Mouse (Mus musculus): ENCODE data around the gene Agtpbp1.
"Not testable (repeated sequence)": the region's sequence is repeated elsewhere in the genome, so short reads cannot be mapped to it uniquely, and the experiment has no call there.

Agtpbp1 gene

DNA sequence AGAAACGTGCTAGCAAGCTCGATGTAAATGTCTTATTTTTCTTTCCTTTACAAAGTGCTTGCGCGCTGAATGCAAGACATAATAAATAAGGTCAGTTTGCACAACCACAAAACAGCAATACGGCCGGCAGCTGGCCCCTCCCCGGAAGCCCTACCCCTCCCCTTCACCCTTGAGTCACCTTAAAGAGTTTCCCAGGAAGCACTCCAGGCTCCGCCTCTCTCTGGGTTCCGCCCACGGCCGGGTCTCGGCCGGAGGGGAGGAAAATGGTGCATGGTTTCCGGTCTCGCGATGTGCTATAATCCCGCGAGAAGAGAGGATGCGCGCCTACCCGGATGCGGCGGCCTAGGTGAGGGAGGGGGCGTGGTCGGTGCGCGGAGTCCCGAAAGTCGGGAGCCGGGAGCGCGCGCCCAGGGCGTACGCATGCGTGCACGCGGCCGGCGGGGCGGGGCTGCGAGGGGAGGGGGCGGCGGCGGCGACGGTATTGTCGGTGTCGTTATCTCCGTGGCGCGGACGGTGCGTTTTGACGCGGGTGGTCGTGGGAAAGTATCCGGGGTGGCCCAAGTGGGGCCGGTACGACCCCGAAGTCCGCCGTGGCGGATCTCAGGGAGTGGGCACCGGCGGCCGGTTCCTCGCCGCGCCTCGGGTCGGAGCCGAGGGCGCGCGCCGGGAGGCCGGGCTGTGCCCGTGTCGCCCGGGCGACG, at the start of gene Agtpbp1, which contains the start of gene Naa35:
TSS of gene Agtpbp1 (minus strand) at position 281 of the 701 bp plus-strand sequence.
TSS of gene Naa35 (plus strand) at position 313 of the 701 bp plus-strand sequence.
- DNase-seq: peak; percentile 100

- no peak for DNase-seq
Observed at GRCm38 (mm10) chr13:59634637-59635036, 49.6 kb upstream of the Agtpbp1 start.

DNA sequence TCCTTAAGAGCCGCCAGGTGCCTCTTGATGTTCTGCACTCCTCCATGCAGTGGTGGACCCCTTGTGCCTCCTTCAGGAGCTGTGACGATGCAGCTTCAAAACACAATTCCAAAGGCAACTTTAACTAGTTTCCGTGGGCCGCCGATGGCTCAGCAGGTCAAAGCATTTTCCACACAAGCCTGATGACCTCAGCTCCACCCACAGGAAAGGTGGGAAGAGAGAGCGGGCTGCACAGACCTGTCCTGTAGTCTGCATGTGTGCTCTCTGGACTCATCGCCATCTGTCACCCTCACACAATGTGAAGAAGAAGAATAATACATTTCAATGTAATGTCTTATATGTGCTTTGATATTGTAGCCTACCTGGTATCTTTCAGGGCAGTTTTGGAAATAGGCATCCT, 41.7 kb upstream of the Agtpbp1 start:
- peak; percentile 63 for DNase-seq

DNA sequence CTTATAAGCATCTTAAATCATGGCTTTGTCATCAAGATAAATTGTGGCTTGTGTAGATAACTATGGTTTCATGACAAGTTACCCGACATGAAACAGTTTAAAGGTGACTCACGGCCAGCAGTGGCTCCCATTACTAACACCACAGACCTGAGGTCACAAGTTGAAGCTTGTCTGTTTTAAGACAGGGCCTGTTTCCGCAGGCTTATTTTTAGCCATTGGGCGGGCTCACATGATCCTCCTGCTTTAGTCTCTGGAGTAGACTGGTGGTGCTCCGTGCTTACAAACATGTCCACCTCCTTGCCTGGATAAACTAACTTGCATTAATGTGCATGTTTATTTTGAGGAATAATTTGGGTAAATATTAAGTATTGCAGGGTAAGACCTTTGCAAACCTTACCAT, 39.9 kb upstream of the Agtpbp1 start:
- DNase-seq: no peak

GRCm38 (mm10) chr13:59624389-59624788, 39.4 kb upstream of the Agtpbp1 start:
- DNase-seq: no peak

GRCm38 (mm10) chr13:59621643-59622489, 36.8 kb upstream of the Agtpbp1 start:
- no peak for DNase-seq

DNA sequence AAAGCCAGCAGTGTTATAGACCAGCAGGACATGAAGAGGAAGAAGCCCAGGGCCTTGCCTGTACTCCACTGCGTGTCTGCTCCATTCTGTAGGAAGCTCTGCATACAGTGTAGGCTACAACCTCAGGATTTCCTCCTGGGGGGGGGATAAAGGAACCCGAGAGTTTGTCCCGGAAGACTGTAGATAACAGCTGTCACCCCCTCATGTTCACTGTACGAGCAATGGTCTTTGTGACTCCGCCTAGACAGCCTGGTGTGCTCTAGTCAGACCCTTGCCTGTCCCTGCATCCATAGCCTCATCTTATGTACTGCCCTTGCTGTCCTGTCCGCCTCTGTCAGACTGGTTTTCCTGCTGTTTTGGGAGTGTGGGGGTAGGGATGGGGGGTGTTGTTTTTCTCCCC, 33.4 kb upstream of the Agtpbp1 start:
- DNase-seq: no peak

GRCm38 (mm10) chr13:59615554-59615953, 30.5 kb upstream of the Agtpbp1 start:
- DNase-seq: no peak

DNA sequence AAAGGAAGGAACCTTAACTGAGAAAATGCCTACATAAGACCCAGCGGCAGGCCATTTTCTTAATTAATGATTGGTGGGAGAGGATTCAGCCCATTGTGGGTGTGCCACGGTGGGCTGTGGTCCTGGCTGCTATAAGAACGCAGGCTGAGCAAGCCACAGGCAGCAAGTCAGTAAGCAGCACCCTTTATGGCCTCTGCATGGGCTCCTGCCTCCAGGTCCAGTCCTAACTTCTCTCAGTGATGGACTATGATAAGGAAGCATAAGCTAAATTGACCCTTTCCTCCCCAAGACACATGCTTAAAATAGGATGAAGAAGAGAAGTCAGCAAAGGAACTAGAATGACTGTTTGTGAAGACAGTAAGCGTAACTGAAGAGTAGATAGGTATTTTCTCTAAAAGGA, 30.1 kb upstream of the Agtpbp1 start:
- no peak for DNase-seq

- no peak for DNase-seq
Observed at GRCm38 (mm10) chr13:59613868-59614267, 28.8 kb upstream of the Agtpbp1 start.

GRCm38 (mm10) chr13:59610437-59610836, 25.4 kb upstream of the Agtpbp1 start:
- no peak for DNase-seq

- DNase-seq: no peak
Observed at GRCm38 (mm10) chr13:59609885-59610284, 24.9 kb upstream of the Agtpbp1 start.

- no peak for DNase-seq
Observed at GRCm38 (mm10) chr13:59605221-59605922, 20.3 kb upstream of the Agtpbp1 start.

- DNase-seq: no peak
Observed at GRCm38 (mm10) chr13:59604511-59604910, 19.5 kb upstream of the Agtpbp1 start.

DNA sequence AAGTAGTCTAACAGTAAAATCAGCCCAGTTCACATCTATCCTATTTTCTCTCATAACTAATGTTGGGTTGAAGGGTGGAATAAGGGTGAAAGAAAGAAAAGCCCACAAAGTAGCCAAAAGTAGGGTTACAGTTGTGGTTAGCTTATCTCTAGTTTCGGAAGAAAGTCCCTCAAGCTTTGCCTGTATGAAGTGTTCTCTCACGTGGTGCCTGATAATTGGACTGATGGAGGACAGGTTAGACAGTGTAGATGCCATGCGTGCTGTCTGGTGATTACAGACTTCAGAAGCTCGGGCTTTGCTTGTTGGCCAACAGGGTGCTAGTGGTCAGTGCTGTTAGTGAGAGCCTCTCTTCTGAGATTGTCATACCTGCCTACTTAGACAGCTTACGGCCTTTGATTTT, 18.1 kb upstream of the Agtpbp1 start:
- no peak for DNase-seq

DNA sequence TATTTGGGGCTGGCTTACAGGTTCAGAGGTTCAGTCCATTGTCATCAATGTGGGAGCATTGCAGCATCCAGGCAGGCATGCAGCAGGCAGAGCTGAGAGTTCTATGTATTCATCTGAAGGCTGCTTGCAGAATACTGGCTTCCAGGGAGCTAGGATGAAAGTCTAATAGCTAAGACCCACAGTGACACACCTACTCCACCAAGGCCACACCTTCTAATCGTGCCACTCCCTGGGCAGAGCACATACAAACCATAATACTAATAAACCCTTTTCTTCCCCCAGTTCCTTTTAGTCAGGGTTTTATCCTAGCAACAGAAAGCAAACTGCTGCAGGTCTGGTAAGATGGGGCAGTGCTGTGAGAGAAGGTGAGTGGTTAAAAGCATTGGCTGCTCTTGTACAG, 7.6 kb upstream of the Agtpbp1 start:
- no peak for DNase-seq

DNA sequence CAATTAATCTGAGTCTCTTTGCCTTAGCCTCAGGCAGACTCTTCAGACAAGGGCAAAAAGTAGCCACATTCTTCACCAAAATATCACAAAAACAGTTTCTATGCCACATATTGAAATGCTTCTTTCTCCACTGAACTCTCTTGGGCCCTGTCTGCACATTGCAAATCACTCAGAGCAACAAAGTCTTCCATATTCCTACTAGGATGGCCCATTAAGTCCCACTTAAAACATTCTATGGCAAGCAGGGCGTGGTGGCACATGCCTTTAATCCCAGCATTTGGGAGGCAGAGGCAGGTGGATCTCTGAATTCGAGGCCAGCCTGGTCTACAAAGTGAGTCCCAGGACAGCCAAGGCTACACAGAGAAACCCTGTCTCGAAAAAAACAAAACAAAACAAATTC, 7.0 kb upstream of the Agtpbp1 start:
- not testable (repeated sequence) for DNase-seq

- no peak for DNase-seq
Observed at GRCm38 (mm10) chr13:59590691-59591090, 5.7 kb upstream of the Agtpbp1 start.

- no peak for DNase-seq
Observed at GRCm38 (mm10) chr13:59589672-59590071, 4.6 kb upstream of the Agtpbp1 start.

DNA sequence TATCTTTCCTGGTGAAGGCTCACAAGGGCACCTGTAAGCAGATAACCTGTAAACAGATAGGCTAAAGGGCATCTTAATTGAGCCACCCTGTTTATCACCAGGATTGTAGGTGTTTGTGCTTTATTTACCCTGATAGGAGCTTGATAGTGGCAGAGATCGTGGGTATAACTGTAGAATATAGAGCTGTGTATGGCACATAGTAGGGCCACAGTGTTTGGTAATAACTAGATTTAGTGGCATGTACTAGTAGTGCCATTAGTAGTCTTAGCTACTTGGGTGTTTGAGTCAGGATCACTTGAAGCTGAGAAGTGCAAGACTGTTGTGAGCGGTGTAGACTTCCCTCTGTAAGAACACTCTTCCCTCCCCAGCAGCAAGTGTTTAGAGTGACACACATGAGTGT, 2.2 kb upstream of the Agtpbp1 start:
- no peak for DNase-seq

GRCm38 (mm10) chr13:59585648-59586005, 600 bp upstream of the Agtpbp1 start:
- peak; percentile 59 for DNase-seq

- peak; percentile 70 for DNase-seq
Observed at GRCm38 (mm10) chr13:59584481-59584880, 546 bp downstream of the Agtpbp1 start.

DNA sequence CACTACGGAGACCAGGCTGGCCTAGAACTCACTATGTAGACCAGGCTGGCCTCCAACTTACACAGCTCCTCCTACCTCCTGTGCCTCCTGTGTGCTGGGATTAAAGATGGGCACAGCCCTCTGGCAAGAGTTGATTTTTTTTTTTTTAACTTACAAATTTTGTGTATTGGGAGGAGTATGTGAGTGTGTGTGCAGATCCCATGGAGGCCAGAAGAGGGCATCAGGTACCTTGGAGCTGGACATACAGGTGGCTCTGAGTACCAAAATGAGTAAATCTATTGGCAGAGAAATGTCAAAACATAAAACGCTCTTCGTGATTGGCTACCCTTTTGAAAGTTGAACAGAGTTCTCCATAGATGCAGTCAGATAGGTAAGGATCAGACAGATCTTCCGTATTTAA, 4.1 kb downstream of the Agtpbp1 start:
- DNase-seq: no peak

- peak; percentile 70 for DNase-seq
Observed at GRCm38 (mm10) chr13:59572549-59572948, 12.5 kb downstream of the Agtpbp1 start.
